Mouse (Mus musculus) midbrain, embryonic 10.5 days (tissue): ENCODE measurements around the gene 1500009L16Rik. TPM values are rescaled to one million over a fixed set of nuclear protein-coding genes. Genes with fewer than 3 reads are reported as not detected.
A peak's percentile ranks its signal among the peaks of the same experiment; 100 is the strongest.

ENCODE experiments used
- DNase-seq: peaks from one replicate; pipeline ENCODE4 v3.0.0-alpha.2; 2017; ENCODE audit warnings: low spot score
- H3K27ac ChIP-seq: fragments of 300-500 bp; sonication (generic); replicated peaks from 2 replicates; pipeline ENCODE4 v1.5.1; 2016; ENCODE audit warnings: mild to moderate bottlenecking
- H3K27me3 ChIP-seq: fragments of 300-500 bp; sonication (generic); 2 replicates; pipeline ENCODE4 v1.6.1; 2016; ENCODE audit warnings: low read depth, mild to moderate bottlenecking; ENCODE audit not compliant: poor library complexity, severe bottlenecking
- H3K36me3 ChIP-seq: fragments of 300-500 bp; sonication (generic); 2 replicates; pipeline ENCODE4 v1.6.1; 2016; ENCODE audit warnings: mild to moderate bottlenecking, moderate library complexity
- H3K4me1 ChIP-seq: fragments of 300-500 bp; sonication (generic); 2 replicates; pipeline ENCODE4 v1.6.1; 2016
- H3K4me3 ChIP-seq: fragments of 300-500 bp; sonication (generic); 2 replicates; pipeline ENCODE4 v1.5.1; 2016; ENCODE audit warnings: mild to moderate bottlenecking, moderate library complexity
- H3K9me3 ChIP-seq: fragments of 300-500 bp; sonication (generic); replicated peaks from 2 replicates; pipeline ENCODE4 v1.6.1; 2016; ENCODE audit warnings: mild to moderate bottlenecking
- WGBS: fragments of 180-500 bp; shearing (Covaris S2); methylation state at CpG from one replicate; pipeline ENCODE4 v1.1.7; 2016; 5-methylcytosine and 5-hydroxymethylcytosine counted together
- polyA plus RNA-seq: library from polyadenylated mRNA; unstranded; fragments of >200 nt; fragmentation: Nextera tagmentation; extraction: Ambion mirVana; gene quantifications from 2 replicates; pipeline ENCODE4 v1.2.1, GENCODE M21; 2016

1500009L16Rik gene
- 44.2 and 49.4 TPM in 2 replicates for polyA plus RNA-seq

DNA sequence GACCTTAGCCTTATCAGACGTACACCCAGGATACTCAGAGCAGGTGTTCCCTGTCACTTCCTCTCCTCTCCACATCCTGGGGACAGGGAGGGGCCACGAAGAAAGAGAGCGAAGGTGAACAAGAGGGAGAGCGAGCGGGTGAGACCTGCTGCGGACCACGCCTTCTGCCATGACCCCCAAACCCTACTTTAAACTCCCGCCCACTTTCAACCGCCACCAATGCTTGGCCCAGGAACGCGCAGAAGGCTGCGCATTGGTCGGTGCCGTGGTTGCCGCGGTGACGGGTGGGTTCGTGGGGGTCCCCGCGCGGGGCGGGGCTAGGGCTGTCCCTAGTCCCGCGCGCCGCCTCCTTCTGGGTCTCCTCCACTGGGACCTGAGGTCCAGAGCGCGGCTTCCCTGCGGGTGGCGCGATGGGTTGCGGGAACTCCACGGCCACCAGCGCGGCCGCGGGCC, at the start of gene 1500009L16Rik:
TSS of gene 1500009L16Rik (plus strand) at position 287 of the 453 bp plus-strand sequence.
- Histone ChIP-seq H3K9me3 (peaks cover 6% of the 10 kb centered on the region; the same call in 1 of the 2 replicates), H3K27ac (peak within 1 kb of the TSS; percentile 84), H3K4me1 (peaks cover 18% of the 10 kb centered on the region), H3K36me3 (no peaks in the 10 kb centered on the region), H3K4me3 (peak within 1 kb of the TSS; percentile 79), H3K27me3 (peaks cover 18% of the 10 kb centered on the region)
- peak; percentile 91 for DNase-seq
- WGBS: under 1% methylated on average over 36 of the region's 37 CpGs

DNA sequence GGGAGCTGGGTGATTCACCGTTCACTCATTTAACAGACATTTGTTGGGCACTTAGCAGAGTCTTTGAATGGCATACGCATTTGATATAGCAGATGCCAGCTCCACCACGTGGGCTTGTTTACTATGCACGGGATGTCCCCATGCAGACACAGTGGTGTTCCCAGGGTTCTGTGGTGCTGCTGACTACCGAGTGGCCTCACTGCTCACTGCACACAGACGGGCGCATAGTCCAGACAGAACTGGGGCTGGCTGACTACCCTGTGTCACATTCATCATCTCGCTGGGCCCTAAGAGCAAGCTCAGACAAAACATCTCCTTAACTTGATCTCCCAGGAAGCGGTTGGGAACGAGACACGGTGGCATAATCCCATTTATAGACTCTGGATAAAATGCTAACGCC, 41.3 kb upstream of the 1500009L16Rik start:
- H3K9me3 ChIP-seq: no peaks in the 10 kb centered on the region
- H3K36me3 ChIP-seq: no peaks in the 10 kb centered on the region
- no peak for DNase-seq
- no peaks in the 10 kb centered on the region for H3K4me1 ChIP-seq
- H3K27me3 ChIP-seq: no peaks in the 10 kb centered on the region
- no peak overlapping the region for H3K27ac ChIP-seq
- no peak overlapping the region for H3K4me3 ChIP-seq
- 88% methylated on average over 12 of the region's 12 CpGs for WGBS

DNA sequence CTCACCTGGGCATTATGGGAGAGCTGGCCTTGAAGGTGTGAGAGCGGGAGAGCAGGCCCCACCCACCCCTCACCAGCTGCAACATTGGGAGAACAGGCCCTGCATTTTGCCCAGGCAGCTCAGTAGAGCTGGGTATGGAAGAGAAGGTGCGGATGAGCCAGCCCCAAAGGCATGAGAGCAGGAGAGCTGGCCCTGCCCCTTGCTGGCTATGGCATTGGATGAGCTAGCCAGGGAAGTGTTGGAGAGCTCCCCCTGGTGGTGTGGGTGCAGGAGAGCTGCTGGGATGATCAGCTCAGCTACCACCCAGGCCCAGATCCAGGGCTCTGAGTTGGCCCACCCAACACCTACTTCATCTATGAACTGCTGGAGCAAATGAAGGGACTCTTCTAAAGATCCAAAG, 34.5 kb upstream of the 1500009L16Rik start:
- no peaks in the 10 kb centered on the region for H3K4me1 ChIP-seq
- no peaks in the 10 kb centered on the region for H3K36me3 ChIP-seq
- no peak overlapping the region for H3K4me3 ChIP-seq
- DNase-seq: no peak
- H3K9me3 ChIP-seq: no peaks in the 10 kb centered on the region
- H3K27me3 ChIP-seq: no peaks in the 10 kb centered on the region
- H3K27ac ChIP-seq: no peak overlapping the region
- 80% methylated on average over 2 of the region's 2 CpGs for WGBS

DNA sequence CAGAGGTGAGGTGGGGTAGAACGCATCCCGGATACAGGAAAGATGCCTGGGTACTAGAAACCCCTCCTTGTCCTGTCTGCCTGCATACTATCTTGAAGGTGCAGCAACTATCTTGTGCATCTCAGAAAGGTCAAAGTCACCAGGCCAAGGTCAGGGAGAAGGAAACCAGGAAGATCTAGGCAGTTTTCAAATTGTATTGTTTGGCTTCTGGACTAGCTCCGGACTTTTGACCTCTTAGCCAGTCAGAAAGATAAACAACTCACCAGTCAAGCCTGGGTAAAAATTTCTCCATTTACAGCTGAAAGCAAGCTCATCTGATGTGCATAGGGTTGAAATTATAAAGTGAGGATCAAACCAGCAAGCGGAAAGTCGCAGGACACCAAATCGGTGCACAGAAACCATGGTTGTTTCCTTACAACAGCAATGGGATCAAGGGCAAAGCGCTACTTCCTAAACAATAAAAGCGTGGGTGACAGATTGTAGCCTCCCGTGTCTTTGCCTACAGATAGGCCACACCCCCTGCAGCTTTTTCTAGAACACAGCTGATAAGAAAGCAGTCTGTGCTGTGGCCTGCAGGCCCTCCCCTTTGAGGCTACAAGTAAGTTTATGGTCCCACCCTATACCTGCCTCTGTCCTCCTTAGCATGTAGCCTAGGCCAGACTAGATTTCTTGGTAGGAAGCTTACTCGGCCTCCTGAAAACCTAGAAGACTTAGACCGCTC, 30.3 kb upstream of the 1500009L16Rik start:
- Histone ChIP-seq H3K27me3 (no peaks in the 10 kb centered on the region), H3K27ac (no peak overlapping the region), H3K36me3 (no peaks in the 10 kb centered on the region), H3K4me1 (no peaks in the 10 kb centered on the region), H3K9me3 (no peaks in the 10 kb centered on the region), H3K4me3 (no peak overlapping the region)
- DNase-seq: no peak
- WGBS: 89% methylated on average over 11 of the region's 11 CpGs

DNA sequence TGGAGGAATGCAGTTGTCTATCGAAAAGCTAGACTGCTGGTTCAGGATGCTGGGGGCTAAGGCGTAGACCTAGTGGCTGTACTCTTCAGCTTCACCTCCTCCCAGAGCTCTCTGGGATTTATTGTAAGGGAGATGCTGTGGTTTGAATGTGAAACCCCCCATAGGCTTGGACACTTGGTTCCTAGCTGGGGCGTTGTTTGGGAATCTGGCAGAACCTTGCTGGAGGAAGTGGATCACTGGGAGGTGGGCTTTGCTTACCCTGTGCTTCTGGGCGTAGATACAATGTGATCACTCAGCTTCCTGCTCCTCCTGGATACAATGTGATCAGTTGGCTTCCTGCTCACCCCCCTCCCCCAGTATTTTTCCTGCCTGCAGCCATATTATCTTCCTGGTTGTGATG, 26.4 kb upstream of the 1500009L16Rik start:
- 87% methylated on average over 4 of the region's 4 CpGs for WGBS
- H3K4me1 ChIP-seq: no peaks in the 10 kb centered on the region
- DNase-seq: no peak
- no peaks in the 10 kb centered on the region for H3K27me3 ChIP-seq
- no peak overlapping the region for H3K4me3 ChIP-seq
- no peaks in the 10 kb centered on the region for H3K9me3 ChIP-seq
- H3K27ac ChIP-seq: no peak overlapping the region
- H3K36me3 ChIP-seq: no peaks in the 10 kb centered on the region

DNA sequence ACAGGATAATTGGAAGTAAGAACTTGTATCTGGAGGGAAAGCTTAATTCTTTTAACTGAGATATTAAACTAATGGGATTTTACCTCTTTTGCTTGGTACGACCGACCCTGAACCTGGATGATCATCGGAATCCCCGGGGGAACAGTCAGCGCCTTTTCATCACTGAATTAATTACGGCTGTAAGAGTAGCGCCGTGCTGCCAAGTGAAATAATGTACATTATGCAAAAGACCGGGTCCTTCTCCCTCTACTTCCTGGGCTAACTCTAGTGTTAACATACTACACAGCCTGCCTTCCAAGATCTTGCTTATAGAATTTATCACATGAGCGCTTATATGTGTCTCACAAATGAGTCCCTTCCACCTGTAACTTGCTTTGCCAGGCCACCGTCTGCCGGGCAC, 16.0 kb upstream of the 1500009L16Rik start:
- Histone ChIP-seq H3K9me3 (no peaks in the 10 kb centered on the region), H3K36me3 (no peaks in the 10 kb centered on the region), H3K27ac (no peak overlapping the region), H3K4me1 (no peaks in the 10 kb centered on the region), H3K27me3 (no peaks in the 10 kb centered on the region), H3K4me3 (no peak overlapping the region)
- 93% methylated on average over 12 of the region's 12 CpGs for WGBS
- DNase-seq: no peak

DNA sequence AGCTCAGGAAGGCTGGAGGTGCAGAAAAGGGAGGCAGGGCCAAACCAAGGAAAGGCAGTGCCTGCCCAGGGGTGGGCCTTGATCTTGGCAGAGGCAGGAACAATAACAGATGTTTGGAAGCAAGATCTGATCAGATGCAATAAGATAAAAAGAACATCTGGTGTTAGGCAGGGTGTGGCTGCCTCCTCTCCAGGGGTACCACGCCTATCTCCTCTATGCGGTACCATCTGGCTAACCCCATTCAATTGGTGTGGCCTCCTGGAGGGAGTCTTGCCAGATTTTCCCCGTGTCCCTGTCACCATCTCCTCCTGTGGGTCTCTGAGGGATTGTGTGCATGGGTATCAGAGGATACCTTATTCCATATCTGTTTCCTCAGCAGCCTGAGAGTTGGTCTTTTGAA, 12.7 kb upstream of the 1500009L16Rik start:
- H3K9me3 ChIP-seq: no peaks in the 10 kb centered on the region
- no peak for DNase-seq
- H3K4me3 ChIP-seq: no peak overlapping the region
- peaks cover 3% of the 10 kb centered on the region; the same call in 1 of the 2 replicates for H3K4me1 ChIP-seq
- 71% methylated on average over 3 of the region's 3 CpGs for WGBS
- no peaks in the 10 kb centered on the region for H3K36me3 ChIP-seq
- no peak overlapping the region for H3K27ac ChIP-seq
- H3K27me3 ChIP-seq: no peaks in the 10 kb centered on the region

DNA sequence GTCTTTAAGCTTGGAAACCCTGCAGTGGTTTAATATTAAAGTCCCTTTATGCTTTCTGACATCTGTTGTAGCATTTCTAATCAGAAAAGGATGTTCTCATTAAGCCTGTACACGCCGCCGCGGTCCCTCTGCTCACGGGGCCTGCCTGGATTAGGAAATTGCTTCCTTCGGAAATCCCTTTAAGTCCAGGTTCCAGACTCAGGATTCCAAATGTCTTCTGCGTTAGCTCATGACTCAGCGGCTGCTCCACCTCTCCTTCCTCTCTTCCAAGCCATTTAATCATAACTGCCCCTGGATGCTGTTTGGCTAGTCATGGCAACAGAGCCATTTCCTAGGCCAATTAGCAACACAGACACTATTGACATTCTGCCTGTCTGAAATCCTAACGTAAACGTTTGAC, 10.9 kb upstream of the 1500009L16Rik start:
- WGBS: 76% methylated on average over 10 of the region's 10 CpGs
- peaks cover 3% of the 10 kb centered on the region; the same call in 1 of the 2 replicates for H3K4me1 ChIP-seq
- DNase-seq: no peak

DNA sequence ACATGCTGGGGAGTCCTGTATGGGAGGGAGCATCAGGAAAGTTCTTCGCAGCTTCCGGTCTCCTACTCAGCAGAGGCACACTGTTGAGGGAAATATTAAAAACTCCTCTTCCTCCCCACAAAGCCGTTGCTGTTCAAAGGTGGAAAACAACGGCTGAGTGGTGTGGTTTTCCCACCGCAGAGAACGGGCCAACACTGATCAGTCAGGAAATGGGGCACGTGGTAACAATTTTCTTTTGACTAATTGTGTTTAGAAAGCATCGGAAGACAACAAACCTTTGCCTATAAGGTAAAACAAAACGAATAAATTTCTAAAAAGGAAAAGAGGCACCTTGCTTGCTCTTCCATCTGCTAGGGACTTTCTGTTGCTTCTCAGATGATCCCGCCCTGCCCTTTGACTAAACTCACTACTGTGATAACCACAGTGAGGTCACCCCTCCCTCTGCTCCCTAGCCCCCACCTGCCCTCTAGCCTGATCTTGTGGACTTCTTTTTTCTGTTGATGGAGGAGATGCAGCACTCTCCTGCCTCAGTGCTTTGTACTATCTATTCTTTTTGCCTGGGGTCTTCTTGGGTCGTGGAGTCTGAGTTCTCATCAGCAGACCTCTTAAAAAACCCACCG, 3.7 kb upstream of the 1500009L16Rik start:
- no peak overlapping the region for H3K27ac ChIP-seq
- no peak overlapping the region for H3K4me3 ChIP-seq
- WGBS: 87% methylated on average over 12 of the region's 12 CpGs
- H3K27me3 ChIP-seq: peaks cover 13% of the 10 kb centered on the region
- no peak for DNase-seq
- H3K4me1 ChIP-seq: peaks cover 15% of the 10 kb centered on the region
- H3K9me3 ChIP-seq: no peaks in the 10 kb centered on the region
- H3K36me3 ChIP-seq: no peaks in the 10 kb centered on the region

More for the DNA sequence above, 10.9 kb upstream of the 1500009L16Rik start:
- no peaks in the 10 kb centered on the region for H3K36me3 ChIP-seq
- H3K9me3 ChIP-seq: no peaks in the 10 kb centered on the region
- no peaks in the 10 kb centered on the region for H3K27me3 ChIP-seq
- H3K4me3 ChIP-seq: no peak overlapping the region
- H3K27ac ChIP-seq: no peak overlapping the region

DNA sequence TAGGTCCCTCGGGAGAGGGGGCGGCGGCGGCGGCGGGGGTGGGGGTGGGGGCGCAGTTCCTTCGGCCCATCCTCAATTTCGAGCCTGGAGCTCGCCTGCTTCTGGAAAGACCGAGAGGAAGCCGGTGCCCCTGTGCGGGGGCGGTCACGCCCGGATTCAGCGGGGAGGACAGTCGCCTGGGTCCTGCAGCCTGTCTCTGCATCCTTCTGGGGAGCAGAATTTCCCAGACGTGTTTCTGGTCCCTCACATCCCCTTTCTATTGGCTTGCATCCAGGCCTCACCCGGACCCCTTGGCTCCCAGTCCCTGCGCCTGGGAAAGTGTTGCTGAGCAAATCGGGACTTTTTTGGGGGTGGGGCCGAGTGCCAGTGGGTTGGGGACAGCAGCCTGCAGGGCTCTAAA, 390 bp downstream of the 1500009L16Rik start:
- WGBS: under 1% methylated on average over 23 of the region's 23 CpGs
- Histone ChIP-seq H3K4me3 (peak overlapping the region; percentile 79), H3K27ac (peak overlapping the region; percentile 84), H3K27me3 (peaks cover 18% of the 10 kb centered on the region), H3K4me1 (peaks cover 18% of the 10 kb centered on the region), H3K9me3 (peaks cover 6% of the 10 kb centered on the region; the same call in 1 of the 2 replicates), H3K36me3 (no peaks in the 10 kb centered on the region)
- DNase-seq: no peak

DNA sequence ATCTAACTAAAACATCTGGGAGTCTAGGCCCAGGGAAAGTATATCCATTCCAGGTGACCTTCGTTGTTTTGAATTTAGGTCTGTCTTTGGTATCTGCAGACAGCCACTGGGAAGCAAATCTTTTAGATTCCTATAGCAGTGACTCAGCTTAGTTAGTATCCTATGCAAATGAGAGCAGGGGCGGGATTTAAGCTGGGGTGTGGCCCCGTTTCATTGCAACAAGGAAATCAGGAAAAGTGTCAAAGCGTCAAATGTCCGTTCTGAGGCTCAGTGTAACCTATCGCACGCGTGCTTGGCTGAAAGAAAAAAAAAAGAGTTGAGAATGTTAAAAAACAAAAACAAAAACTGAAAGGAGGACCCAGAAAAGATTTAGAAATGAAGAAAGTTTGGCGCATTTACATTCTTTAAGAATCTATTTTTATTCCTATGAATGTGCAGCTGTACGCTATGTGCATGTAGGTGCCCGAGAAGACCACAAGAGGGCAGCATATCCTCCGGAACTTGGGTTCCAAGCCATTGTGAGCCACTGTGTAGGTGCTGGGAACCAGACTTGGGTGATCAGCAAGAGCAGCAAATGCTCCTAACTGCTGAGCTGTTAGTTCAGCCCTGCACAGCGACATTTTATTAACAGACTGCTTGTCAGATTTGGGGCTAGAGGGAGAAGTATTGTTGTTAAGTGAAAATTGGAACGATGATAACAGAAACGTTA, 1.8 kb downstream of the 1500009L16Rik start:
- no peak for DNase-seq
- WGBS: 83% methylated on average over 15 of the region's 15 CpGs

DNA sequence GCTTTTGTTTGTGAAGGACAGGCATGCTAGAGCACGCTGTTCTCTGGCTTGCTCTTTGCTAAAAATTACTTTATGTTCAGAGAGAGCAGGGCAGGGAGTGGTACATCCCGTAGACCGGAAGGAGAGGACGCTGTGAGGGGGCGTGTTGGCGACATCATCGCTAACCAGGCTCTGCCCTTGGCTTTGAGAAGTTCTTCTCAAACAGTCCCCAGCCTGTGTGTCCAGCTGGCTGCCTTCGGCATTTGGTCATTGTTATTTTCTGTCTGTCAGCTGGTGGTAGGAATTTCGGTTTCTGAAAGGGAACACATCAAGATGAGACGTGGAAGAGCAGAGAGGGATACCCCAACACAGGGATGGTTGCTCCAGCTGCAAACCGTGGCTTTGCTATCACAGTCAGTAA, 3.5 kb downstream of the 1500009L16Rik start:
- no peak overlapping the region for H3K27ac ChIP-seq
- 86% methylated on average over 11 of the region's 11 CpGs for WGBS
- no peaks in the 10 kb centered on the region for H3K36me3 ChIP-seq
- DNase-seq: no peak
- H3K4me3 ChIP-seq: no peak overlapping the region
- H3K9me3 ChIP-seq: peaks cover 6% of the 10 kb centered on the region; the same call in 1 of the 2 replicates
- peaks cover 12% of the 10 kb centered on the region for H3K27me3 ChIP-seq
- H3K4me1 ChIP-seq: peaks cover 20% of the 10 kb centered on the region

More for the DNA sequence above, 1.8 kb downstream of the 1500009L16Rik start:
- H3K4me1 ChIP-seq: peaks cover 20% of the 10 kb centered on the region
- peaks cover 18% of the 10 kb centered on the region for H3K27me3 ChIP-seq
- no peak overlapping the region for H3K27ac ChIP-seq
- peaks cover 6% of the 10 kb centered on the region; the same call in 1 of the 2 replicates for H3K9me3 ChIP-seq
- H3K36me3 ChIP-seq: no peaks in the 10 kb centered on the region
- no peak overlapping the region for H3K4me3 ChIP-seq
